Mouse (Mus musculus) MEL (cell line): ENCODE measurements at regions not wholly inside any gene's neighbourhood (a gene's known extent, or its start where the extent isn't known, plus 50 kb on each side); places are given as distances from the start of the nearest gene placed in this dataset.

Source experiments
- DNase-seq: peaks from one replicate; pipeline ENCODE4 v3.0.0; 2011; ENCODE audit warnings: low read depth, low spot score
- H3K27ac ChIP-seq: 2 replicates; pipeline ENCODE4 v1.5.1; 2012; ENCODE audit warnings: low read depth, mild to moderate bottlenecking, control low read depth, low read length, moderate library complexity; ENCODE audit not compliant: control insufficient read depth
- H3K27me3 ChIP-seq, 2 experiments: fragments of 150-350 bp in 1 of 2; sonication (generic) in 1 of 2; 2 replicates each; pipeline ENCODE4 v1.6.1; 2012; ENCODE audit warnings: low read length in 2 of 2, mild to moderate bottlenecking in 2 of 2, improper control_type of control experiment in 1 of 2, moderate library complexity in 1 of 2; ENCODE audit not compliant: insufficient read depth in 2 of 2, control insufficient read depth in 1 of 2
- H3K36me3 ChIP-seq, 2 experiments: 2 replicates each; pipeline ENCODE4 v1.6.1; 2012 to 2014; ENCODE audit warnings: low read length in 2 of 2, improper control_type of control experiment in 1 of 2, inconsistent platforms in 1 of 2, mild to moderate bottlenecking in 1 of 2; ENCODE audit not compliant: insufficient read depth in 2 of 2, control insufficient read depth in 1 of 2
- H3K4me1 ChIP-seq, 2 experiments: fragments of 150-350 bp in 1 of 2; sonication (generic) in 1 of 2; 2 replicates each; pipeline ENCODE4 v1.6.1; 2012; ENCODE audit warnings: low read length in 2 of 2, improper control_type of control experiment in 1 of 2, mild to moderate bottlenecking in 1 of 2; ENCODE audit not compliant: insufficient read depth in 2 of 2, control insufficient read depth in 1 of 2
- H3K4me3 ChIP-seq, 2 experiments: fragments of 150-350 bp in 1 of 2; sonication (generic) in 1 of 2; 2 replicates each; pipeline ENCODE4 v1.5.1; 2012; ENCODE audit warnings: low read depth in 2 of 2, low read length in 2 of 2, mild to moderate bottlenecking in 2 of 2, moderate library complexity in 2 of 2, control low read depth in 1 of 2, improper control_type of control experiment in 1 of 2; ENCODE audit not compliant: control insufficient read depth in 1 of 2, insufficient read depth in 1 of 2
- H3K79me2 ChIP-seq: 2 replicates; pipeline ENCODE4 v1.6.1; 2012; ENCODE audit warnings: mild to moderate bottlenecking, low read length, moderate library complexity; ENCODE audit not compliant: control insufficient read depth, poor library complexity, insufficient read depth
- H3K9ac ChIP-seq: 2 replicates; pipeline ENCODE4 v1.6.1; 2012; ENCODE audit warnings: low read depth, mild to moderate bottlenecking, control low read depth, low read length, moderate library complexity; ENCODE audit not compliant: control insufficient read depth, poor library complexity, severe bottlenecking
- H3K9me3 ChIP-seq: fragments of 150-350 bp; sonication (generic); replicated peaks from 2 replicates; pipeline ENCODE4 v1.6.1; 2012; ENCODE audit warnings: mild to moderate bottlenecking, low read length, improper control_type of control experiment, moderate library complexity; ENCODE audit not compliant: insufficient read depth
- CHD2 ChIP-seq: IDR thresholded peaks from 2 replicates; pipeline ENCODE4 v1.6.1; 2011; ENCODE audit warnings: low read length, improper control_type of control experiment
- CTCF ChIP-seq, 3 experiments: IDR thresholded peaks in 2 of 3; conservative IDR thresholded peaks in 1 of 3; 2 replicates each; pipeline ENCODE4 v1.5.1; 2011 to 2012; ENCODE audit warnings: low read length in 3 of 3, low read depth in 2 of 3, mild to moderate bottlenecking in 2 of 3, improper control_type of control experiment in 1 of 3, inconsistent platforms in 1 of 3, mixed read lengths in 1 of 3, moderate library complexity in 1 of 3; ENCODE audit not compliant: control insufficient read depth in 1 of 3, insufficient read depth in 1 of 3, poor library complexity in 1 of 3, severe bottlenecking in 1 of 3
- ELF1 ChIP-seq: IDR thresholded peaks from 2 replicates; pipeline ENCODE4 v1.6.1; 2014; ENCODE audit warnings: low read depth, mild to moderate bottlenecking, inconsistent platforms, low read length, improper control_type of control experiment, moderate library complexity
- ETS1 ChIP-seq: IDR thresholded peaks from 2 replicates; pipeline ENCODE4 v1.6.1; 2012; ENCODE audit warnings: low read depth, mild to moderate bottlenecking, inconsistent platforms, low read length, improper control_type of control experiment, moderate library complexity
- GATA1 ChIP-seq: IDR thresholded peaks from 2 replicates; pipeline ENCODE4 v1.6.1; 2011; ENCODE audit warnings: low read depth, low read length, improper control_type of control experiment
- MAFK ChIP-seq: IDR thresholded peaks from 2 replicates; pipeline ENCODE4 v1.6.1; 2011; ENCODE audit warnings: low read depth, mild to moderate bottlenecking, low read length, improper control_type of control experiment, borderline replicate concordance
- NRF1 ChIP-seq: IDR thresholded peaks from 2 replicates; pipeline ENCODE4 v1.6.1; 2014; ENCODE audit warnings: low read depth, mild to moderate bottlenecking, inconsistent platforms, low read length, improper control_type of control experiment, moderate library complexity; ENCODE audit not compliant: poor library complexity, insufficient read depth, severe bottlenecking
- RAD21 ChIP-seq: IDR thresholded peaks from 2 replicates; pipeline ENCODE4 v1.6.1; 2011; ENCODE audit warnings: mild to moderate bottlenecking, low read depth, low read length, improper control_type of control experiment
- SMC3 ChIP-seq: IDR thresholded peaks from 2 replicates; pipeline ENCODE4 v1.6.1; 2011; ENCODE audit warnings: low read depth, low read length, improper control_type of control experiment
- TCF12 ChIP-seq: IDR thresholded peaks from 2 replicates; pipeline ENCODE4 v1.6.1; 2014; ENCODE audit warnings: low read depth, mild to moderate bottlenecking, inconsistent platforms, low read length, improper control_type of control experiment, moderate library complexity
- ZC3H11A ChIP-seq: IDR thresholded peaks from 2 replicates; pipeline ENCODE4 v1.6.1; 2012; ENCODE audit warnings: low read depth, mild to moderate bottlenecking, inconsistent platforms, low read length, improper control_type of control experiment

- Histone ChIP-seq H3K27ac (no peak overlapping the region), H3K9me3 (no peaks in the 10 kb centered on the region), H3K4me3 (no peak overlapping the region), H3K79me2 (no peaks in the 10 kb centered on the region), H3K4me1 (no peaks in the 10 kb centered on the region), H3K36me3 (no peaks in the 10 kb centered on the region)
- TF ChIP-seq NRF1 (no peak), GATA1 (no peak), TCF12 (no peak)
- TF ChIP-seq, all 39 proteins: peak for 0
- Histone ChIP-seq H3K9ac (no peak overlapping the region), H3K27me3 (no peaks in the 10 kb centered on the region)
- no peak for DNase-seq
Observed at GRCm38 (mm10) chr17:75618514-75618913, 66.8 kb upstream of the Fam98a start.

- Histone ChIP-seq H3K4me1 (no peaks in the 10 kb centered on the region), H3K27ac (no peak overlapping the region), H3K27me3 (no peaks in the 10 kb centered on the region), H3K9me3 (no peaks in the 10 kb centered on the region), H3K36me3 (no peaks in the 10 kb centered on the region), H3K4me3 (0 out of 4 replicates have a peak overlapping the region, but pooled peaks of 1 of the 2 experiments have one; percentile 27), H3K79me2 (no peaks in the 10 kb centered on the region), H3K9ac (no peak overlapping the region)
- peak; percentile 49 for DNase-seq
- TF ChIP-seq ZC3H11A (peak; percentile 72), MAFK (no peak), SMC3 (peak; percentile 68), CTCF (IDR thresholded peaks at IDR 0.05 in 2 of 3, conservative IDR thresholded peaks at IDR 0.05 in 1 of 3; ENCODE audit: control insufficient read depth in 1 of 3, insufficient read depth in 1 of 3, low read depth in 2 of 3, low read length in 3 of 3, poor library complexity in 1 of 3, severe bottlenecking in 1 of 3) (peak in 2 of 3 experiments; percentile 32 to 71; a peak in 3 of 6 replicates), RAD21 (peak; percentile 82)
Observed at GRCm38 (mm10) chr17:75617280-75617679, 65.5 kb upstream of the Fam98a start.

GRCm38 (mm10) chr17:75615335-75615734 lies 63.6 kb upstream of the Fam98a start:
- TF ChIP-seq SMC3 (peak; percentile 60), ZC3H11A (peak; percentile 14; the same call in 1 of the 2 replicates), NRF1 (no peak), CTCF (IDR thresholded peaks at IDR 0.05 in 2 of 3, conservative IDR thresholded peaks at IDR 0.05 in 1 of 3; ENCODE audit: control insufficient read depth in 1 of 3, insufficient read depth in 1 of 3, low read depth in 2 of 3, low read length in 3 of 3, poor library complexity in 1 of 3, severe bottlenecking in 1 of 3) (peak; percentile 38 to 69 (median 56); a peak in 5 of 6 replicates), RAD21 (peak; percentile 49), CHD2 (no peak), ETS1 (no peak), ELF1 (no peak)
- Histone ChIP-seq H3K27ac (no peak overlapping the region), H3K79me2 (no peaks in the 10 kb centered on the region), H3K27me3 (no peaks in the 10 kb centered on the region), H3K4me3 (no peak overlapping the region), H3K9me3 (no peaks in the 10 kb centered on the region), H3K36me3 (no peaks in the 10 kb centered on the region), H3K9ac (no peak overlapping the region), H3K4me1 (no peaks in the 10 kb centered on the region)
- DNase-seq = peak; percentile 62
